Mouse (Mus musculus) heart, embryonic 11.5 days (tissue): Measurements from ENCODE around the gene Sox5. TPM values are rescaled to one million over a fixed set of nuclear protein-coding genes. Genes with fewer than 3 reads are reported as not detected.

Experiments
- ATAC-seq: fragments of 200-750 bp; cut with Nextera tagmentation; replicated peaks from 2 replicates; pipeline ENCODE4 v1.8.0; 2017; ENCODE audit warnings: moderate library complexity; ENCODE audit not compliant: insufficient number of reproducible peaks, low FRiP score, low TSS enrichment
- H3K27ac ChIP-seq: fragments of 300-500 bp; sonication (generic); 2 replicates; pipeline ENCODE4 v1.5.1; 2014; ENCODE audit warnings: mild to moderate bottlenecking, low read depth, low read length
- H3K27me3 ChIP-seq: fragments of 300-500 bp; sonication (generic); 2 replicates; pipeline ENCODE4 v1.6.1; 2014; ENCODE audit warnings: mild to moderate bottlenecking, low read length, mixed read lengths; ENCODE audit not compliant: control insufficient read depth, insufficient read depth
- H3K36me3 ChIP-seq: fragments of 300-500 bp; sonication (generic); 2 replicates; pipeline ENCODE4 v1.6.1; 2014; ENCODE audit warnings: mild to moderate bottlenecking, low read length, moderate library complexity, mixed read lengths; ENCODE audit not compliant: control insufficient read depth, insufficient read depth
- H3K4me1 ChIP-seq: fragments of 300-500 bp; sonication (generic); 2 replicates; pipeline ENCODE4 v1.6.1; 2014; ENCODE audit warnings: low read length; ENCODE audit not compliant: control insufficient read depth, insufficient read depth
- H3K4me2 ChIP-seq: fragments of 300-500 bp; sonication (generic); 2 replicates; pipeline ENCODE4 v1.6.1; 2014; ENCODE audit warnings: mild to moderate bottlenecking, moderate library complexity
- H3K4me3 ChIP-seq: fragments of 300-500 bp; sonication (generic); 2 replicates; pipeline ENCODE4 v1.5.1; 2014; ENCODE audit warnings: low read depth, low read length
- H3K9ac ChIP-seq: fragments of 300-500 bp; sonication (generic); 2 replicates; pipeline ENCODE4 v1.6.1; 2014; ENCODE audit warnings: mild to moderate bottlenecking, low read depth, low read length, moderate library complexity
- H3K9me3 ChIP-seq: fragments of 300-500 bp; sonication (generic); replicated peaks from 2 replicates; pipeline ENCODE4 v1.6.1; 2016; ENCODE audit warnings: low read length; ENCODE audit not compliant: control insufficient read depth
- WGBS: fragments of 180-500 bp; shearing (Covaris S2); extraction: QIAGEN DNeasy Blood & Tissue Kit; methylation state at CpG from one replicate; pipeline ENCODE4 v1.1.7; 2014; ENCODE audit not compliant: insufficient replicate concordance; 5-methylcytosine and 5-hydroxymethylcytosine counted together
- polyA plus RNA-seq: library from polyadenylated mRNA; unstranded; fragments of >200 nt; fragmentation: Nextera tagmentation; extraction: Ambion mirVana; gene quantifications from 2 replicates; pipeline ENCODE4 v1.2.1, GENCODE M21; 2014

Sox5 gene
- polyA plus RNA-seq, 1 experiment from 2014 or later: 16.2 TPM

- Histone ChIP-seq H3K9me3 (no peaks in the 10 kb centered on the region), H3K9ac (no peak overlapping the region), H3K4me3 (no peak overlapping the region), H3K27ac (no peak overlapping the region), H3K4me1 (no peaks in the 10 kb centered on the region), H3K27me3 (no peaks in the 10 kb centered on the region), H3K36me3 (no peaks in the 10 kb centered on the region), H3K4me2 (no peak overlapping the region)
- no peak for ATAC-seq
- 85% methylated on average over 9 of the region's 9 CpGs for WGBS
These were observed 699.5 kb downstream of the Sox5 start for GRCm38 (mm10) chr6:144082297-144082696.

- Histone ChIP-seq H3K27me3 (no peaks in the 10 kb centered on the region), H3K4me3 (no peak overlapping the region), H3K27ac (no peak overlapping the region), H3K9ac (no peak overlapping the region), H3K4me2 (no peak overlapping the region), H3K4me1 (no peaks in the 10 kb centered on the region), H3K9me3 (no peaks in the 10 kb centered on the region), H3K36me3 (no peaks in the 10 kb centered on the region)
- no peak for ATAC-seq
- 86% methylated on average over 7 of the region's 7 CpGs for whole genome bisulfite sequencing
These were observed 704.0 kb downstream of the Sox5 start for GRCm38 (mm10) chr6:144077826-144078225.

GRCm38 (mm10) chr6:144076376-144076775 is 705.4 kb downstream of the Sox5 start:
- H3K4me1 ChIP-seq: no peaks in the 10 kb centered on the region
- no peaks in the 10 kb centered on the region for H3K27me3 ChIP-seq
- H3K9me3 ChIP-seq: no peaks in the 10 kb centered on the region
- 91% methylated on average over 4 of the region's 4 CpGs for WGBS
- ATAC-seq: no peak
- H3K36me3 ChIP-seq: no peaks in the 10 kb centered on the region
- no peak overlapping the region for H3K4me2 ChIP-seq
- no peak overlapping the region for H3K9ac ChIP-seq
- H3K27ac ChIP-seq: no peak overlapping the region
- H3K4me3 ChIP-seq: no peak overlapping the region

GRCm38 (mm10) chr6:144075327-144075941 is 706.3 kb downstream of the Sox5 start:
- no peaks in the 10 kb centered on the region for H3K4me1 ChIP-seq
- WGBS: 80% methylated on average over 12 of the region's 12 CpGs
- no peak for ATAC-seq
- no peaks in the 10 kb centered on the region for H3K9me3 ChIP-seq
- H3K27ac ChIP-seq: no peak overlapping the region
- H3K4me2 ChIP-seq: no peak overlapping the region
- no peaks in the 10 kb centered on the region for H3K27me3 ChIP-seq
- no peak overlapping the region for H3K4me3 ChIP-seq
- no peaks in the 10 kb centered on the region for H3K36me3 ChIP-seq
- H3K9ac ChIP-seq: no peak overlapping the region

GRCm38 (mm10) chr6:144074826-144075225 is 707.0 kb downstream of the Sox5 start:
- no peak overlapping the region for H3K4me3 ChIP-seq
- WGBS: 61% methylated on average over 9 of the region's 9 CpGs
- no peaks in the 10 kb centered on the region for H3K36me3 ChIP-seq
- H3K9ac ChIP-seq: no peak overlapping the region
- H3K27ac ChIP-seq: no peak overlapping the region; the same call in 1 of the 2 replicates
- H3K9me3 ChIP-seq: no peaks in the 10 kb centered on the region
- no peaks in the 10 kb centered on the region for H3K27me3 ChIP-seq
- no peaks in the 10 kb centered on the region for H3K4me1 ChIP-seq
- no peak overlapping the region for H3K4me2 ChIP-seq
- ATAC-seq: no peak

- no peaks in the 10 kb centered on the region for H3K4me1 ChIP-seq
- no peak overlapping the region for H3K27ac ChIP-seq
- no peaks in the 10 kb centered on the region for H3K9me3 ChIP-seq
- H3K27me3 ChIP-seq: no peaks in the 10 kb centered on the region
- H3K9ac ChIP-seq: no peak overlapping the region
- H3K36me3 ChIP-seq: no peaks in the 10 kb centered on the region
- 77% methylated on average over 5 of the region's 5 CpGs for WGBS
- ATAC-seq: no peak
- no peak overlapping the region for H3K4me2 ChIP-seq
- no peak overlapping the region for H3K4me3 ChIP-seq
These were observed 711.3 kb downstream of the Sox5 start for GRCm38 (mm10) chr6:144070461-144070860.

- H3K4me3 ChIP-seq: no peak overlapping the region
These were observed 714.3 kb downstream of the Sox5 start for GRCm38 (mm10) chr6:144067491-144067890.

GRCm38 (mm10) chr6:144062428-144062827 is 719.3 kb downstream of the Sox5 start:
- H3K4me3 ChIP-seq: no peak overlapping the region
- no peaks in the 10 kb centered on the region for H3K4me1 ChIP-seq
- WGBS: 85% methylated on average over 8 of the region's 8 CpGs
- H3K9me3 ChIP-seq: no peaks in the 10 kb centered on the region
- no peak overlapping the region for H3K27ac ChIP-seq
- ATAC-seq: no peak
- no peaks in the 10 kb centered on the region for H3K36me3 ChIP-seq
- H3K4me2 ChIP-seq: no peak overlapping the region
- H3K27me3 ChIP-seq: no peaks in the 10 kb centered on the region
- H3K9ac ChIP-seq: no peak overlapping the region

More at GRCm38 (mm10) chr6:144067491-144067890, 714.3 kb downstream of the Sox5 start:
- H3K27ac ChIP-seq: no peak overlapping the region
- no peak overlapping the region for H3K4me2 ChIP-seq
- no peak overlapping the region for H3K9ac ChIP-seq
- ATAC-seq: no peak
- no peaks in the 10 kb centered on the region for H3K36me3 ChIP-seq
- H3K27me3 ChIP-seq: no peaks in the 10 kb centered on the region
- H3K4me1 ChIP-seq: no peaks in the 10 kb centered on the region
- 79% methylated on average over 7 of the region's 7 CpGs for WGBS
- H3K9me3 ChIP-seq: no peaks in the 10 kb centered on the region

GRCm38 (mm10) chr6:144061814-144062213 is 720.0 kb downstream of the Sox5 start:
- Histone ChIP-seq H3K36me3 (no peaks in the 10 kb centered on the region), H3K4me1 (no peaks in the 10 kb centered on the region), H3K4me3 (no peak overlapping the region), H3K4me2 (no peak overlapping the region), H3K9me3 (no peaks in the 10 kb centered on the region), H3K27ac (no peak overlapping the region), H3K27me3 (no peaks in the 10 kb centered on the region), H3K9ac (no peak overlapping the region)
- 83% methylated on average over 8 of the region's 8 CpGs for WGBS
- no peak for ATAC-seq
